Mouse (Mus musculus): ENCODE measurements around the gene Adnp.

GRCm38 (mm10) chr2:168207883-168208282, 971 bp upstream of the Adnp start:
- no peak for TF ChIP-seq HCFC1 (IDR thresholded peaks at IDR 0.05; ENCODE audit: borderline replicate concordance, insufficient read depth, low read length)
- no peak for TF ChIP-seq ZC3H11A (IDR thresholded peaks at IDR 0.05; ENCODE audit: borderline replicate concordance, low read depth, low read length)
- TF ChIP-seq MAFK (IDR thresholded peaks at IDR 0.05; ENCODE audit: insufficient read depth, low read depth, low read length), result no peak
- no peak for TF ChIP-seq ZNF384 (IDR thresholded peaks at IDR 0.05; ENCODE audit: low read depth, low read length)
